Mouse (Mus musculus) gastrocnemius, postnatal 10 days (tissue): ENCODE measurements at regions not wholly inside any gene's neighbourhood (a gene's known extent, or its start where the extent isn't known, plus 50 kb on each side); places are given as distances from the start of the nearest gene placed in this dataset.

Source experiments
- DNase-seq: peaks from one replicate; pipeline ENCODE4 v3.0.0; 2021; ENCODE audit warnings: mixed read lengths

GRCm38 (mm10) chr2:78010066-78010690, 64.0 kb upstream of the Cwc22 start:
- no peak for DNase-seq

- DNase-seq, result no peak
Observed at GRCm38 (mm10) chr2:78008094-78008493, 61.9 kb upstream of the Cwc22 start.

GRCm38 (mm10) chr2:78005402-78006021, 59.3 kb upstream of the Cwc22 start:
- DNase-seq, result no peak

GRCm38 (mm10) chr2:78004426-78004825, 58.3 kb upstream of the Cwc22 start:
- DNase-seq, result no peak
